Mouse (Mus musculus): ENCODE measurements around the gene Fam166a. TPM values are rescaled to one million over a fixed set of nuclear protein-coding genes. Genes with fewer than 3 reads are reported as not detected.

Gene Fam166a
- polyA plus RNA-seq, 1 experiment from 2014 or later: 0.91 TPM

DNA sequence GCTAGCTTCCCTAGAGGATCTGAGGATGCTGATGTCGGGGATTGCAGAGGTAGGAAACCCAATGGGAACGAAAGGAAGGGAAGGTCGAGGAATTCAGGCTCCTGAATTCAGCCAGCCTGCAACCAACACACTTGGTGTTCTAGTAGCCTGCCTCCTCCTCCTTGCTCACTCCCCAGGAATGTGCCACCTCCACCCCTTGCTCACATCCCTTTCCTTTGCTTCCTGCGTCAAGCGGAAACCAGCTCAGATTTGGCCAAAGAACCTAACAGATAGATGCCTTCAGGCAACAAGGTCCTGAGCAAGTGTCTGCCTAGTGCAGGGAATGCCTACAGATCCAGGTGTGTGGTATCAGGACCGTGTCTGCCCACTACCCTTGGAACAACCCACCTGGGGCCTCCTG, 42.0 kb upstream of the Fam166a start:
- H3K4me1 ChIP-seq (ENCODE audit: control insufficient read depth, insufficient read depth, low read length): peaks cover 15% of the 10 kb centered on the region
- H3K9ac ChIP-seq (replicated peaks; ENCODE audit: low read depth, low read length): no peak overlapping the region
- no peaks in the 10 kb centered on the region for H3K9me3 ChIP-seq (ENCODE audit: control insufficient read depth, low read length)
- 66% methylated on average over 6 of the region's 6 CpGs for WGBS
- H3K36me3 ChIP-seq (ENCODE audit: control insufficient read depth, insufficient read depth, low read length): no peaks in the 10 kb centered on the region
- H3K4me3 ChIP-seq (ENCODE audit: low read depth, low read length): no peak overlapping the region
- ATAC-seq (ENCODE audit: low read depth): no peak
- peak overlapping the region; percentile 36; the same call in 1 of the 2 replicates for H3K4me2 ChIP-seq (ENCODE audit: low read depth, low read length)
- no peaks in the 10 kb centered on the region for H3K27me3 ChIP-seq (ENCODE audit: control insufficient read depth, insufficient read depth, low read length)
- peak overlapping the region; percentile 66 for H3K27ac ChIP-seq (ENCODE audit: low read depth, low read length)

DNA sequence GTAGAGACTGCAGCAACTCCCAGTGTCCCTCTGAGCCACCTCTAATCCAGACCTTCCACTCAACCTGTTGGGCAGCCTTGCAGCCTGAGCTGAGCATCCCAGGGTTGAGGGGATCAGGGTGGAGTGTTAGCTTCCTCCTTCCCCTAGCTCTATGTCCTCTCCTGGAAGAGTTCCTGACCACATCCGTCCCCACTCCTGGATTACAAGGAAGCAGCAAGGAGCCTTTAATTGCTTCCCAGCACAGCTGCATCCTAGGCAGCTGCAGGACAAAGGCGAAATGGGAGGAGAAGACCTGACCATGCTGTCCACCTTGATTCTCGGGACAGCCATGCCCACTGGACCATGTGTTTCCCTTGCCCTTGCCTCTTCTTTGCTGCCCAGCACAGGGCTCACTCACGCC, 41.5 kb upstream of the Fam166a start:
- no peak for ATAC-seq (ENCODE audit: low read depth)
- Histone ChIP-seq H3K4me2 (ENCODE audit: low read depth, low read length) (peak overlapping the region; percentile 36), H3K27me3 (ENCODE audit: control insufficient read depth, insufficient read depth, low read length) (no peaks in the 10 kb centered on the region), H3K9me3 (ENCODE audit: control insufficient read depth, low read length) (no peaks in the 10 kb centered on the region), H3K27ac (ENCODE audit: low read depth, low read length) (peak overlapping the region; percentile 66), H3K4me1 (ENCODE audit: control insufficient read depth, insufficient read depth, low read length) (peaks cover 15% of the 10 kb centered on the region), H3K36me3 (ENCODE audit: control insufficient read depth, insufficient read depth, low read length) (no peaks in the 10 kb centered on the region), H3K4me3 (ENCODE audit: low read depth, low read length) (peak overlapping the region; percentile 14; the same call in 1 of the 2 replicates), H3K9ac (replicated peaks; ENCODE audit: low read depth, low read length) (no peak overlapping the region)
- WGBS: 22% methylated on average over 4 of the region's 4 CpGs

DNA sequence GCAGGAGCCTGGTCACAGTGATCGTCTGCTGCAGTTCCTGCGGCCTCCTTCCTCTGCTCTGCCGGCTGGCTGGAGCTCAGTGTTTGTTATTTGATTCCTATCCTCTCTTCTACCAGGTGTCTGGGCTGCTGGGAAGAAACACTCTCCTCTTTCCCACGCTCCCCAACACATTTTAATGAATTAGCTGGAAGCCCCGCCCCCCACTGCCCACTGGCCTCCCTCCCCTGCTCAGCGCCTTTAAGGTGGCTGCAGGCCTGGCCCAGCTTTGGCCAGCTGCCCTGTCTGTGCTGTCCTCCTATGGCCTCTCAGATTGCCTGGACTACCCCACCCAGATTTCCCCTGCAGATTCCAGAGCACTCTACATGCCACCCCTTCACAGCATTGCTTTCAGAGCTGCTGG, 40.9 kb upstream of the Fam166a start:
- no peaks in the 10 kb centered on the region for H3K9me3 ChIP-seq (ENCODE audit: control insufficient read depth, low read length)
- peak; percentile 23 for ATAC-seq (ENCODE audit: low read depth)
- H3K36me3 ChIP-seq (ENCODE audit: control insufficient read depth, insufficient read depth, low read length): no peaks in the 10 kb centered on the region
- no peaks in the 10 kb centered on the region for H3K27me3 ChIP-seq (ENCODE audit: control insufficient read depth, insufficient read depth, low read length)
- H3K4me1 ChIP-seq (ENCODE audit: control insufficient read depth, insufficient read depth, low read length): peaks cover 17% of the 10 kb centered on the region
- WGBS: 3% methylated on average over 6 of the region's 6 CpGs
- H3K9ac ChIP-seq (replicated peaks; ENCODE audit: low read depth, low read length): no peak overlapping the region
- H3K4me3 ChIP-seq (ENCODE audit: low read depth, low read length): peak overlapping the region; percentile 14; the same call in 1 of the 2 replicates
- H3K4me2 ChIP-seq (ENCODE audit: low read depth, low read length): peak overlapping the region; percentile 36
- peak overlapping the region; percentile 66 for H3K27ac ChIP-seq (ENCODE audit: low read depth, low read length)

DNA sequence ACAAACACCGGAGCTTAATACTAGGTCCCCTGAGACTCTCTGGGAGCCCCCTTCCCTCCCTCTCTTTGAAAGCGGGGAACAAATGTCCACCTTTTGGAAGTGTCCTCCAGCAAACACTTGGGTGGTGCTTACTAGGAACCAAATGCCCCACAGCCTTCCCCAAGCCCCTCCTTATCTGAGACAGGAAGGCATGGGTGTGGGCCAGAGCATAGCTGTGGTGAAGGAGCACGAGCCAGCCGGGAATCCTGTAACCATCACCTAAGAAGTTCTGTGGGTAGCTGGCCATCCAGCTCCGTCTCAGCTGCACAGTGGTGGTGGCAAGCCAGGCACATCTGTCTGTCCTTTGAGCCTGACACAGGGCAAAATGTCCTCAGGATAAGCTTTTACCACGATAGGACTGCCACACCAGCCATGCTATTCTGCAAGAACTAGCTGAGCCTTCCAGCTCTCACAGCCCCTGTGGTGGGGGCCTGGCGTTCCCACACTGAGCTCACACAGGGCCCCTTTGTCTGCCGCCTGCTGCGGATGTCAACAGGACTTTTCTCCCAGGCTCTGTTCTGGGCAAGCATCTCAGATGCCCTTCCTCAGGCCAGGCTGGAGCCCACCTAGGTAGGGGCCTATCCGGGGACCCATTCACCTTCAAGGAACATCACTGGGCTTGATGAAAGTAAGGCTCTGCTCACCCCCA, 40.1 kb upstream of the Fam166a start:
- ATAC-seq (ENCODE audit: low read depth): no peak
- 17% methylated on average over 10 of the region's 10 CpGs for WGBS
- no peak overlapping the region for H3K4me3 ChIP-seq (ENCODE audit: low read depth, low read length)
- H3K9me3 ChIP-seq (ENCODE audit: control insufficient read depth, low read length): no peaks in the 10 kb centered on the region
- H3K9ac ChIP-seq (replicated peaks; ENCODE audit: low read depth, low read length): no peak overlapping the region
- H3K4me2 ChIP-seq (ENCODE audit: low read depth, low read length): peak overlapping the region; percentile 15; the same call in 1 of the 2 replicates
- peak overlapping the region; percentile 69 for H3K27ac ChIP-seq (ENCODE audit: low read depth, low read length)
- no peaks in the 10 kb centered on the region for H3K36me3 ChIP-seq (ENCODE audit: control insufficient read depth, insufficient read depth, low read length)
- H3K4me1 ChIP-seq (ENCODE audit: control insufficient read depth, insufficient read depth, low read length): peaks cover 20% of the 10 kb centered on the region
- no peaks in the 10 kb centered on the region for H3K27me3 ChIP-seq (ENCODE audit: control insufficient read depth, insufficient read depth, low read length)

DNA sequence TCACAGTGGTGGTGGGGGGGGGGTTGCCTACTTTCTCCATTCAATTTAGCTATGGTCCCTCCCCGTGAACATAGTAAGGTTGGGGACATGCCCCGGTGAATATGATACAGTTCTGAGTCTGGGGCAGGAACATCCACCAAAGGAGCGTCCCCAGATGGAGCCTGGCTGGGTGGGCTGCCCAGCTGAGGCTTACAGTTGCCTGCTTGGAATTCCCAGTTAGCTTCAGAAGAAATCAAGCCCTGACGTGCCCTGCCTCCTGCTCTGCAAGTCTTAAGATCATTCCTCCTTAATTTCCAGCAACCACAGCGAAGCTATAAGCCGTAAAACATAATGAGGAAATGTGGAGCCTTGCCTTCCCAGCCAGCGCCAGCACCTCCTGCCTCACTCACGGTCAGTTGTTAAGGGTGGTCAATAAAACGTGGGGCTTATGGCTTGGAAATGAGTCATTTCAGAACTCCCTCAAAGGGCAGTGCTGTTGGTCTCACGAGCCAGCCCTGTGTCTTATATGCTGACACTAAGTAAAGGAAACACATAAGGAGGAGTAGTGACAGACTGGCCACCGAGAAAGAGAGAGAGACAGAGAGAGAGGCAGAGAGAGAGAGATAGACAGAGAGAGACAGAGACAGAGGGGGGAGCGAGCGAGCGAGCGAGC, 38.9 kb upstream of the Fam166a start:
- Histone ChIP-seq H3K27ac (ENCODE audit: low read depth, low read length) (peak overlapping the region; percentile 58), H3K4me1 (ENCODE audit: control insufficient read depth, insufficient read depth, low read length) (peaks cover 20% of the 10 kb centered on the region), H3K27me3 (ENCODE audit: control insufficient read depth, insufficient read depth, low read length) (no peaks in the 10 kb centered on the region), H3K9ac (replicated peaks; ENCODE audit: low read depth, low read length) (no peak overlapping the region), H3K4me2 (ENCODE audit: low read depth, low read length) (peak overlapping the region; percentile 82), H3K36me3 (ENCODE audit: control insufficient read depth, insufficient read depth, low read length) (no peaks in the 10 kb centered on the region), H3K9me3 (ENCODE audit: control insufficient read depth, low read length) (no peaks in the 10 kb centered on the region), H3K4me3 (ENCODE audit: low read depth, low read length) (peak overlapping the region; percentile 63)
- WGBS: 10% methylated on average over 15 of the region's 15 CpGs
- ATAC-seq (ENCODE audit: low read depth): no peak

DNA sequence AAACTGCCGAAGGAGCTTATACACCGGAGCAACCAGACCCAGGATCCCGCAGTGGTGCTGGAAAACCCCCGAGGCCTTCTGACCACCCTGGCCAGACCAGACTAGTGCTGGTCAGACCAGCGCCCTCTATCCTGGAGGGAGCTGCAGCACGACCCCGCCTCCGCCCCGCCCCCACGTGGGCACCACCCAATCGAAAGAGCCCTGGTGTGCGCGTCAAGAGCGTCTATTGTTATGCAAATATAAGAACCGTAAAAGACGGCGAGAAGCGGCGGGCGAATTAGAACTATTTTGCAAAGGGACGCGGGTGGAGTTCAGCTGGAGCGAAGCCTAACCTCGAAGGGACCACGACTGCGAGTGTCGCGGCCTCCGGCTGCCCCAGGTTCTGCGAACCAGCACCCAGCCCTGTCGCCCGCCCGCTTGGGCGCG, 38.1 kb upstream of the Fam166a start, which contains the start of gene Nrarp:
Gene Nrarp, plus strand, starts transcription at position 281 of the 426 bp plus-strand sequence.
- H3K27me3 ChIP-seq (ENCODE audit: control insufficient read depth, insufficient read depth, low read length): no peaks in the 10 kb centered on the region
- peak within 1 kb of the TSS; percentile 74 for H3K27ac ChIP-seq (ENCODE audit: low read depth, low read length)
- H3K36me3 ChIP-seq (ENCODE audit: control insufficient read depth, insufficient read depth, low read length): no peaks in the 10 kb centered on the region
- H3K9me3 ChIP-seq (ENCODE audit: control insufficient read depth, low read length): no peaks in the 10 kb centered on the region
- H3K4me2 ChIP-seq (ENCODE audit: low read depth, low read length): peak within 1 kb of the TSS; percentile 82
- peak; percentile 88 for ATAC-seq (ENCODE audit: low read depth)
- WGBS: under 1% methylated on average over 34 of the region's 35 CpGs
- H3K4me1 ChIP-seq (ENCODE audit: control insufficient read depth, insufficient read depth, low read length): peaks cover 20% of the 10 kb centered on the region
- H3K4me3 ChIP-seq (ENCODE audit: low read depth, low read length): peak within 1 kb of the TSS; percentile 63
- peak within 1 kb of the TSS; percentile 51 for H3K9ac ChIP-seq (replicated peaks; ENCODE audit: low read depth, low read length)

DNA sequence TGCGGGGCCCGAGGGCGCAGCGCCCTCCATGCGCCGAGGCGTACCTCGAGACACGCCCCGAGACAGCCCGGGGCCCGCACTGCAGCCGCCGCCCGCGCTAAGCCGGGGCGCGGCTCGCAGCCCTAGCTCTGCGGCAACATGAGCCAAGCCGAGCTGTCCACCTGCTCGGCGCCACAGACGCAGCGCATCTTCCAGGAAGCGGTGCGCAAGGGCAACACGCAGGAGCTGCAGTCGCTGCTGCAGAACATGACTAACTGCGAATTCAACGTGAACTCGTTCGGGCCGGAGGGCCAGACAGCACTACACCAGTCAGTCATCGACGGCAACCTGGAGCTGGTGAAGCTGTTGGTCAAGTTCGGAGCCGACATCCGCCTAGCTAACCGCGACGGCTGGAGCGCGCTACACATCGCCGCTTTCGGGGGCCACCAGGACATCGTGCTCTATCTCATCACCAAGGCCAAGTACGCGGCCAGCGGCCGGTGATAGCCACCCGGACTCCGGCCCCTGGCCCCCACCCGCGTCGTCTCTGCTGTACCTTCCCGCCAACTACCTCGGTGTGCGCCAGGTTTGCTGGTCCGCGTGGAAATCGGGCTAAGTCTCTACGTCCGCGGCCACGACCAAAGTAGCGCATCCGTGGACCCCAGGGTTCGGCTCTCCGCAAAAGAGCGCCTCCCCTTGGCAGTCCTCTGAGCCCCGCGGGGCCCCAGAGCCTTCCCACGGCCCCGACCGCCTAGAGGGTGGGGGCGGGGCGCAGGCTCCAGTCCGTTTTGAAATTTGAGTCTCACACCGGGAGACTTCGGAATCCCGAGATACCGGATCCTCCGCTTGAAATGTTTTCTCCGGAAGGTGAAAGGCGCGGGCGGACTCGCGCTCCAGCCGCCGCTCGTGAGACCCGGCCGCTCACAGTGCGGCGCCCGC, 37.3 kb upstream of the Fam166a start:
- ATAC-seq (ENCODE audit: low read depth): no peak; the same call in 1 of the 2 replicates

DNA sequence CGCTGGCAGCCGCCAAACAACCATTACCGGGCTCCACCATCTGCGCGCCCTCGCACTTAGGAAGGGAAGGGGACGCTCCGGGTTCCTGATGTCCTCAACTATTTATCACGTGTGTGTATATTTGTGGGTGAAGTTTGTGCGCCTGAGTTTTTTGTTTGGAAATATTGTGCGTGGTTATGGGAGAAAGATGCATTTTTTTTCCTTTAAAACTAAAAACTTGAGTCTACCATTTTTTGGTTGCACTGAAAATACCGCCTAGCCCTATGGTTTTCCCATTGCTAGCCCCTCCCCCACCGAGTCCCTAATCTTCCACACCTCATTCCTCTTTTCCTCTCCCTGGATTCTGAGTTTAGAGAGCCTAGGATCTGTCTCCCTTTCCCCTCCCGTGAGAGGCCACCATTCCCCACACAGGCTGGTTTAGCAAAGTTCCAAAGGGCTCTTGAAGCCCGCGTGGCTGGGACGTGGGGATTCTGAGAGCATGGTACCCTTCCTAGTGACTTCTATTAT, 36.6 kb upstream of the Fam166a start:
- peaks cover 17% of the 10 kb centered on the region for H3K4me1 ChIP-seq (ENCODE audit: control insufficient read depth, insufficient read depth, low read length)
- H3K4me2 ChIP-seq (ENCODE audit: low read depth, low read length): peak overlapping the region; percentile 82
- H3K4me3 ChIP-seq (ENCODE audit: low read depth, low read length): peak overlapping the region; percentile 63
- no peaks in the 10 kb centered on the region for H3K27me3 ChIP-seq (ENCODE audit: control insufficient read depth, insufficient read depth, low read length)
- no peaks in the 10 kb centered on the region for H3K9me3 ChIP-seq (ENCODE audit: control insufficient read depth, low read length)
- no peak for ATAC-seq (ENCODE audit: low read depth)
- H3K9ac ChIP-seq (replicated peaks; ENCODE audit: low read depth, low read length): peak overlapping the region; percentile 51
- WGBS: under 1% methylated on average over 17 of the region's 17 CpGs
- H3K36me3 ChIP-seq (ENCODE audit: control insufficient read depth, insufficient read depth, low read length): no peaks in the 10 kb centered on the region
- H3K27ac ChIP-seq (ENCODE audit: low read depth, low read length): peak overlapping the region; percentile 74

More for the DNA sequence above, 37.3 kb upstream of the Fam166a start:
- peak overlapping the region; percentile 63 for H3K4me3 ChIP-seq (ENCODE audit: low read depth, low read length)
- peaks cover 20% of the 10 kb centered on the region for H3K4me1 ChIP-seq (ENCODE audit: control insufficient read depth, insufficient read depth, low read length)
- H3K27ac ChIP-seq (ENCODE audit: low read depth, low read length): peak overlapping the region; percentile 74
- peak overlapping the region; percentile 51 for H3K9ac ChIP-seq (replicated peaks; ENCODE audit: low read depth, low read length)
- no peaks in the 10 kb centered on the region for H3K9me3 ChIP-seq (ENCODE audit: control insufficient read depth, low read length)
- H3K27me3 ChIP-seq (ENCODE audit: control insufficient read depth, insufficient read depth, low read length): no peaks in the 10 kb centered on the region
- WGBS: under 1% methylated on average over 91 of the region's 100 CpGs
- H3K36me3 ChIP-seq (ENCODE audit: control insufficient read depth, insufficient read depth, low read length): no peaks in the 10 kb centered on the region
- peak overlapping the region; percentile 82 for H3K4me2 ChIP-seq (ENCODE audit: low read depth, low read length)

Data from neural tube, embryonic 14.5 days (tissue).